Mouse (Mus musculus): ENCODE results near the gene Gm7978.
"Not testable (repeated sequence)": the region's sequence is repeated elsewhere in the genome, so short reads cannot be mapped to it uniquely, and the experiment has no call there.

Gene Gm7978

GRCm38 (mm10) chr5:95736073-95736472 is at the start of gene Gm7978:
Gm7978 (minus strand) TSS chr5:95736173.
- DNase-seq (ENCODE audit: low read depth, low spot score): not testable (repeated sequence)

GRCm38 (mm10) chr5:95775690-95776089 is 39.7 kb upstream of the Gm7978 start, which contains the start of gene E330014E10Rik:
E330014E10Rik (plus strand) TSS chr5:95775990.
- not testable (repeated sequence) for DNase-seq (ENCODE audit: low read depth, low spot score)

- not testable (repeated sequence) for DNase-seq (ENCODE audit: low read depth, low spot score)
These were observed 5.7 kb upstream of the Gm7978 start, which contains the start of gene Gm7982 for GRCm38 (mm10) chr5:95741714-95742113. Gm7982 (plus strand) TSS chr5:95742014.

All from R1 (cell line).